Mouse (Mus musculus) frontal cortex, postnatal 14 days (tissue): ENCODE data around the gene Zfp292.

Experiments used
- DNase-seq, 2 experiments: peaks; one replicate each; pipeline ENCODE4 v3.0.0; 2022; ENCODE audit warnings: low spot score in 2 of 2

Zfp292 gene

GRCm38 (mm10) chr4:34798005-34798404 lies 84.8 kb downstream of the Zfp292 start:
- no peak for DNase-seq

- no peak for DNase-seq
These were observed 85.3 kb downstream of the Zfp292 start for GRCm38 (mm10) chr4:34797294-34797983.

- DNase-seq: no peak
These were observed 86.5 kb downstream of the Zfp292 start for GRCm38 (mm10) chr4:34796294-34796693.

- DNase-seq: no peak
These were observed 96.3 kb downstream of the Zfp292 start for GRCm38 (mm10) chr4:34786476-34786875.

GRCm38 (mm10) chr4:34785646-34786045 lies 97.1 kb downstream of the Zfp292 start:
- no peak for DNase-seq

GRCm38 (mm10) chr4:34784865-34785264 lies 97.9 kb downstream of the Zfp292 start:
- no peak for DNase-seq

- DNase-seq: no peak
These were observed 100.0 kb downstream of the Zfp292 start for GRCm38 (mm10) chr4:34782730-34783129.

GRCm38 (mm10) chr4:34777677-34778527 lies 104.9 kb downstream of the Zfp292 start, which contains the start of gene Smim8:
Smim8 (minus strand) TSS chr4:34778423.
- DNase-seq: peak; percentile 74 to 86

GRCm38 (mm10) chr4:34771652-34772371 lies 110.9 kb downstream of the Zfp292 start:
- DNase-seq: no peak

GRCm38 (mm10) chr4:34756163-34756562 lies 126.6 kb downstream of the Zfp292 start, which contains the start of gene Gm136:
Gm136 (minus strand) TSS chr4:34756263.
- DNase-seq: no peak
